Mouse (Mus musculus): Measurements from ENCODE around the gene Mmp23.

Mmp23 gene

DNA sequence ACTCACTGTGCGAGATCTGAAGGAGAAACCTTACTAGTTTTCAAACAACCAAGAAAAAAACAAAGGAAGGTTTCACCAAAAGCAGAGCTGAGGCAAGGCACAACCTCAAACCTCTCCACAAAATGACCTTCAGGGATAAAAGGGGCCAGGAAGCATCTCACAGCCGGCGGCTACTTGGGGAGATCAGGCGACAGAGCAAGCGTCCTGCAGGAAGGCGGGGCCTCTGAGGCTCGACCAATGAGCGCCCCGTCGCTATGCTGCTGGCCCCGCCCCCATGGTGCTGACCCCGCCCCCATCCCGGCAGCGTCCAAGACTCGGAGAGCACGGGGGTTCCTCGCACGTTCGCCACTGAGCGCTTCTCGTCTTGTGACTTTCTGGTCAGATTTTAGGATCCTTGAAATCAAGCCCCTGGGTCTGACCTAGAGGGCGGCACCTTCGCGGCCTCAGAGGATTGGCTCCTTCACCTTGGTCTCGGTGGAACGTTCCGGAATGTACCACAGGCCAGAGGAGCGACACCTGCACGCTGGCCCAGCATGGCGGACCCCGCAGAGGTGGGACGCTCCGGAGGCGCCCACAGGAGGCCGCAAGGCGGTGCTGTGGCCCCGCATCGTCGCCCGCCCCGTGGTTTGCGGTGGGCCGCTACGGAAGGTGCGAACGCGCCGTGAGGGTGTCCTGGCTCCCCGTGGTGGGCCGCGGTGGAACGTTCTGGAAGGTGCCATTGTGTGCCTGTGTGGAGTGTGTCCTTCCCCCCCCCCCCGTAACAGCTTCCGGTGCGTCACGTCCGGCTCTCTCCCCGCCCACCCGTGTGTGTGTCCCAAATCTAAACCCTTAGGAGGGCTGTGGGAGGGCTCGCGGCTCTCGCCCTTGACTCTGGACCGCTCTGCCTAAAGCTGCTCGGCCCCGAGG, 51.8 kb downstream of the Mmp23 start, which contains the start of gene Slc35e2:
Gene Slc35e2, plus strand, starts transcription at position 326 of the 906 bp plus-strand sequence.
- peak; percentile 92 for DNase-seq (ENCODE audit: low spot score)
